ENCODE assay signal across 22 mouse cellular contexts in the genomic region with DNA sequence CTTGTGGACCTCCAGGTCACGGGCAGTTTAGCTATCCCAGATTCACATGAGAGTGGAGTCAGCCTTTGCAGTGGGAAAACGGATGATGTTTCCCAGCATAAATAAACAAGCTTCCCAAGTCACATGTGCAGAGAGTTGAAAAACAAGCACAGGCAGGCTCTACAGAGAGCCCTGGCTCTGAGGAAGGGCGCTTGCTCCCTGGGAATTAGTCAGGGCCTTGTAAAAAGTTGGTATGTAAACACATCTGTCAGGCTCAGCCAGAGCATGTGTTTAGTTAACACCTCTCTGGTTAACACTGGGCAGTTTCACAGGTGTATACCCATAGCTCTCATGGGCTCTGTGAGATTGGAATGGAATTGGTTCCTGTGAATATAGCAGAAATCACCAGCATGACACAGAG. TPM values are rescaled to one million over a fixed set of nuclear protein-coding genes. Genes with fewer than 3 reads are reported as not detected.
DNase-seq lines count a peak whose midpoint lies in the region; ATAC-seq and TF ChIP-seq lines count a peak whose summit lies in the region.
"Had no signal": no experiment of that assay in that cellular context is flagged by ENCODE, and none has a peak within 500 bp of the region (broad histone marks: within the 10 kb centered on the region; RNA-seq: fewer than 3 reads in every experiment).

No protein-coding gene starts in this region.

- no peak overlapping the region for H3K27ac ChIP-seq in forebrain, embryonic 11.5 days (ENCODE audit: low read depth, low read length)
- no peak overlapping the region for H3K27ac ChIP-seq in forebrain, embryonic 15.5 days (replicated peaks)
- no peak overlapping the region for H3K27ac ChIP-seq in intestine, embryonic 15.5 days
- no peak overlapping the region for H3K27ac ChIP-seq in hindbrain, embryonic 16.5 days (ENCODE audit: low read depth, low read length)
- H3K27ac ChIP-seq: gastrocnemius, adult 2 months; hindbrain, postnatal 0 days; kidney, postnatal 0 days; left cerebral cortex, adult 2 months; limb, embryonic 15.5 days had no signal

- no peaks in the 10 kb centered on the region for H3K4me1 ChIP-seq in forebrain, embryonic 11.5 days (replicated peaks; ENCODE audit: control insufficient read depth, insufficient read depth, low read length)
- H3K4me1 ChIP-seq in forebrain, embryonic 15.5 days = no peaks in the 10 kb centered on the region
- no peaks in the 10 kb centered on the region for H3K4me1 ChIP-seq in lung, adult 2 months (ENCODE audit: control insufficient read depth, insufficient read depth, low read length)
- H3K4me1 ChIP-seq in intestine, embryonic 15.5 days (replicated peaks) = no peaks in the 10 kb centered on the region
- H3K4me1 ChIP-seq in hindbrain, embryonic 16.5 days (ENCODE audit: control insufficient read depth, insufficient read depth, low read depth, low read length) = no peaks in the 10 kb centered on the region

- no peak for DNase-seq in forebrain, embryonic 11.5 days (ENCODE audit: low spot score)
- DNase-seq in lung, postnatal 10 days = peak; percentile 16
- no peak for DNase-seq in lung, adult 2 months
- peak; percentile 42 for DNase-seq in yolk sac, embryonic 10.5 days (ENCODE audit: low spot score)
- no peak for DNase-seq in gastrocnemius, postnatal 4 days (ENCODE audit: low spot score in 2 of 2)
- DNase-seq: cerebellum, adult 11-12 months; gastrocnemius, adult 2 months; heart, adult 11 months; heart, postnatal 4 days; midbrain, embryonic 14.5 days; retina, postnatal 1 day; thymus, postnatal 14 days had no signal

- no peak for TF ChIP-seq CTCF in lung, adult 2 months (IDR thresholded peaks at IDR 0.05; ENCODE audit: insufficient read depth, low read length)

- H3K36me3 ChIP-seq in forebrain, embryonic 11.5 days (ENCODE audit: control insufficient read depth, insufficient read depth, low read length) = no peaks in the 10 kb centered on the region
- no peaks in the 10 kb centered on the region for H3K36me3 ChIP-seq in forebrain, embryonic 15.5 days
- no peaks in the 10 kb centered on the region for H3K36me3 ChIP-seq in intestine, embryonic 15.5 days
- no peaks in the 10 kb centered on the region for H3K36me3 ChIP-seq in hindbrain, embryonic 16.5 days (ENCODE audit: control insufficient read depth, insufficient read depth, low read length)
- H3K36me3 ChIP-seq: limb, embryonic 15.5 days had no signal

- H3K9me3 ChIP-seq in forebrain, embryonic 11.5 days (ENCODE audit: control insufficient read depth, low read length) = no peaks in the 10 kb centered on the region
- H3K9me3 ChIP-seq in forebrain, embryonic 15.5 days = no peaks in the 10 kb centered on the region
- no peaks in the 10 kb centered on the region for H3K9me3 ChIP-seq in intestine, embryonic 15.5 days
- H3K9me3 ChIP-seq in hindbrain, embryonic 16.5 days (ENCODE audit: control insufficient read depth, low read length) = no peaks in the 10 kb centered on the region
- H3K9me3 ChIP-seq: limb, embryonic 15.5 days had no signal

- no peak for TF ChIP-seq POLR2A in lung, adult 2 months (IDR thresholded peaks at IDR 0.05; ENCODE audit: borderline replicate concordance, extremely low read depth, low read depth, low read length)

- ATAC-seq in forebrain, embryonic 11.5 days (replicated peaks; ENCODE audit: low FRiP score) = 0 out of 2 replicates have a peak, but pooled peaks have one; percentile 27
- ATAC-seq in forebrain, embryonic 15.5 days (replicated peaks) = no peak
- peak; percentile 80; the same call in 1 of the 2 replicates for ATAC-seq in intestine, embryonic 15.5 days
- no peak for ATAC-seq in hindbrain, embryonic 16.5 days
- ATAC-seq: forebrain, embryonic 16.5 days; hindbrain, postnatal 0 days had no signal

- H3K27me3 ChIP-seq in forebrain, embryonic 11.5 days (ENCODE audit: control insufficient read depth, insufficient read depth, low read length) = no peaks in the 10 kb centered on the region
- H3K27me3 ChIP-seq in forebrain, embryonic 15.5 days = no peaks in the 10 kb centered on the region
- H3K27me3 ChIP-seq in intestine, embryonic 15.5 days (replicated peaks) = no peaks in the 10 kb centered on the region
- no peaks in the 10 kb centered on the region for H3K27me3 ChIP-seq in hindbrain, embryonic 16.5 days (replicated peaks; ENCODE audit: control insufficient read depth, insufficient read depth, low read length)
- H3K27me3 ChIP-seq: limb, embryonic 15.5 days had no signal

- WGBS in forebrain, embryonic 11.5 days = 69% methylated on average over 3 of the region's 3 CpGs
- WGBS in forebrain, embryonic 15.5 days = 80% methylated on average over 3 of the region's 3 CpGs
- 20% methylated on average over 3 of the region's 3 CpGs for WGBS in lung, adult 2 months
- WGBS in intestine, embryonic 15.5 days = 18% methylated on average over 3 of the region's 3 CpGs
- 74% methylated on average over 3 of the region's 3 CpGs for WGBS in hindbrain, embryonic 16.5 days

- H3K4me3 ChIP-seq in forebrain, embryonic 11.5 days (ENCODE audit: low read depth, low read length) = no peak overlapping the region
- no peak overlapping the region for H3K4me3 ChIP-seq in forebrain, embryonic 15.5 days
- H3K4me3 ChIP-seq in lung, adult 2 months (replicated peaks; ENCODE audit: extremely low read depth, low read depth, low read length) = no peak overlapping the region
- no peak overlapping the region for H3K4me3 ChIP-seq in intestine, embryonic 15.5 days (replicated peaks)
- H3K4me3 ChIP-seq in hindbrain, embryonic 16.5 days (ENCODE audit: low read length) = no peak overlapping the region
- H3K4me3 ChIP-seq: gastrocnemius, adult 2 months; left cerebral cortex, adult 2 months; limb, embryonic 15.5 days; myocyte had no signal

- H3K4me2 ChIP-seq in forebrain, embryonic 11.5 days (ENCODE audit: low read depth, low read length, severe bottlenecking) = no peak overlapping the region
- H3K4me2 ChIP-seq in forebrain, embryonic 15.5 days (replicated peaks) = no peak overlapping the region
- H3K4me2 ChIP-seq in intestine, embryonic 15.5 days (replicated peaks) = no peak overlapping the region
- H3K4me2 ChIP-seq in hindbrain, embryonic 16.5 days (ENCODE audit: low read length) = no peak overlapping the region
- H3K4me2 ChIP-seq: limb, embryonic 15.5 days had no signal

- no peak overlapping the region for H3K9ac ChIP-seq in forebrain, embryonic 11.5 days (ENCODE audit: low read length)
- no peak overlapping the region for H3K9ac ChIP-seq in forebrain, embryonic 15.5 days (replicated peaks)
- no peak overlapping the region for H3K9ac ChIP-seq in intestine, embryonic 15.5 days
- H3K9ac ChIP-seq in hindbrain, embryonic 16.5 days (ENCODE audit: low read depth, low read length) = no peak overlapping the region
- H3K9ac ChIP-seq: limb, embryonic 15.5 days had no signal

RNA-seq across cellular contexts. Expression of a gene that starts 51.9 kb away (rescaled TPM):
- 19.8 and 20.6 TPM in 2 replicates for polyA plus RNA-seq in forebrain, embryonic 11.5 days (2014; fragmentation: Nextera tagmentation; extraction: Ambion mirVana)
- polyA plus RNA-seq in forebrain, embryonic 15.5 days (2015; fragmentation: Nextera tagmentation; extraction: Ambion mirVana) = 22.5 and 22.7 TPM in 2 replicates
- polyA plus RNA-seq in lung, adult 2 months (2012; rRNA removed) = 9.3 and 22.3 TPM in 2 replicates
- polyA plus RNA-seq in intestine, embryonic 15.5 days (2015; fragmentation: Nextera tagmentation; extraction: Ambion mirVana) = 34.5 and 43.0 TPM in 2 replicates
- 10 to 100 TPM; 11.8 to 18.3 TPM for total RNA-seq in gastrocnemius, postnatal 4 days (2021)
- 15.7 and 17.1 TPM in 2 replicates for polyA plus RNA-seq in hindbrain, embryonic 16.5 days (2015; fragmentation: Nextera tagmentation; extraction: Ambion mirVana)
- total RNA-seq: MEL had no signal

Comparison
In these comparisons a context has a peak if more than half of its experiments do, and no peak if none do; other contexts are left out.
1. ATAC-seq: peak in forebrain, embryonic 11.5 days (single experiment) and intestine, embryonic 15.5 days (single experiment); none in forebrain, embryonic 15.5 days (single experiment) and hindbrain, embryonic 16.5 days (single experiment).
2. DNase-seq: peak in lung, postnatal 10 days (single experiment) and yolk sac, embryonic 10.5 days (single experiment); none in forebrain, embryonic 11.5 days (single experiment), lung, adult 2 months (single experiment) and gastrocnemius, postnatal 4 days (0 of 2).